Mouse (Mus musculus) kidney, embryonic 16.5 days (tissue): ENCODE results near the gene Gtf2f1. TPM values are rescaled to one million over a fixed set of nuclear protein-coding genes. Genes with fewer than 3 reads are reported as not detected.

ENCODE experiments used
- ATAC-seq: fragments of 200-750 bp; cut with Nextera tagmentation; 2 replicates; pipeline ENCODE4 v1.8.0; 2017; ENCODE audit warnings: moderate TSS enrichment; ENCODE audit not compliant: low FRiP score, low TSS enrichment
- H3K27ac ChIP-seq: fragments of 300-500 bp; sonication (generic); 2 replicates; pipeline ENCODE4 v1.5.1; 2014; ENCODE audit warnings: low read length
- H3K27me3 ChIP-seq: fragments of 300-500 bp; sonication (generic); 2 replicates; pipeline ENCODE4 v1.6.1; 2014; ENCODE audit warnings: low read length, control low read depth, mixed read lengths; ENCODE audit not compliant: insufficient read depth
- H3K36me3 ChIP-seq: fragments of 300-500 bp; sonication (generic); 2 replicates; pipeline ENCODE4 v1.6.1; 2014; ENCODE audit warnings: low read length, control low read depth, mixed read lengths; ENCODE audit not compliant: insufficient read depth
- H3K4me1 ChIP-seq: fragments of 300-500 bp; sonication (generic); 2 replicates; pipeline ENCODE4 v1.6.1; 2014; ENCODE audit warnings: low read length, control low read depth, mixed read lengths; ENCODE audit not compliant: insufficient read depth
- H3K4me2 ChIP-seq: fragments of 300-500 bp; sonication (generic); replicated peaks from 2 replicates; pipeline ENCODE4 v1.6.1; 2014; ENCODE audit warnings: low read depth, low read length
- H3K4me3 ChIP-seq: fragments of 300-500 bp; sonication (generic); 2 replicates; pipeline ENCODE4 v1.5.1; 2014; ENCODE audit warnings: mild to moderate bottlenecking, low read length
- H3K9ac ChIP-seq: fragments of 300-500 bp; sonication (generic); replicated peaks from 2 replicates; pipeline ENCODE4 v1.6.1; 2014; ENCODE audit warnings: low read length
- H3K9me3 ChIP-seq: fragments of 300-500 bp; sonication (generic); 2 replicates; pipeline ENCODE4 v1.6.1; 2016; ENCODE audit warnings: low read length, control low read depth
- WGBS: fragments of 180-500 bp; shearing (Covaris S2); extraction: QIAGEN DNeasy Blood & Tissue Kit; methylation state at CpG from one replicate; pipeline ENCODE4 v1.1.7; 2014; 5-methylcytosine and 5-hydroxymethylcytosine counted together
- polyA plus RNA-seq: library from polyadenylated mRNA; unstranded; fragments of >200 nt; fragmentation: Nextera tagmentation; extraction: Ambion mirVana; gene quantifications from 2 replicates; pipeline ENCODE4 v1.2.1, GENCODE M21; 2015

The Gtf2f1 gene
- polyA plus RNA-seq, 1 experiment from 2014 or later, result 74.0 TPM

DNA sequence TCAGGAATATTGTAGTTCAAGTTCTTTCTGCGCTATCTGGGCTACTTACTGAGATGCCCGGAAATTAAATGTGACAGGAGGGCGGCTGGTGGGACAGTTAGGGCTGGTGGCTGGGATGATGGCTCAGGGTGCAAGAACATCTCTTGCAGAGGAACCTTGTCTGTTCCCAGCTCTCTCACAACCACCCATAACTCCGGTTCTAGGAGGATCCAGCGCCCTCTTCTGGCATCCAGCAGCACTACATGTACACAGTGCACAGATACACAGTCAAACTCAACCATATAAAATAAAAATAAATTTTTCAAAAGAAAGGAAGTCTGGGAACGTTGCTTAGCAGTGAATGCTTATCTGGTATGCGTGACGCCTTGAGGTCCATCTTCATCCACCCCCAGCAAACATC is 27.9 kb upstream of the Gtf2f1 start:
- WGBS, result 47% methylated on average over 8 of the region's 8 CpGs
- Histone ChIP-seq H3K4me2 (no peak overlapping the region), H3K4me3 (no peak overlapping the region)

GRCm38 (mm10) chr17:57032854-57033253 is 21.8 kb upstream of the Gtf2f1 start:
- H3K9me3 ChIP-seq, result no peaks in the 10 kb centered on the region
- peak overlapping the region; percentile 49; the same call in 1 of the 2 replicates for H3K4me3 ChIP-seq
- no peak for ATAC-seq
- no peak overlapping the region for H3K27ac ChIP-seq
- WGBS, result 89% methylated on average over 4 of the region's 4 CpGs
- no peak overlapping the region; the same call in 1 of the 2 replicates for H3K9ac ChIP-seq
- H3K36me3 ChIP-seq, result peaks cover 8% of the 10 kb centered on the region
- peaks cover 18% of the 10 kb centered on the region for H3K4me1 ChIP-seq
- H3K27me3 ChIP-seq, result no peaks in the 10 kb centered on the region
- H3K4me2 ChIP-seq, result peak overlapping the region; percentile 60

More for the DNA sequence above, 27.9 kb upstream of the Gtf2f1 start:
- no peak overlapping the region for H3K27ac ChIP-seq
- no peaks in the 10 kb centered on the region for H3K9me3 ChIP-seq
- H3K36me3 ChIP-seq, result no peaks in the 10 kb centered on the region
- no peaks in the 10 kb centered on the region for H3K4me1 ChIP-seq
- H3K27me3 ChIP-seq, result peaks cover 9% of the 10 kb centered on the region
- no peak for ATAC-seq
- no peak overlapping the region for H3K9ac ChIP-seq

- no peaks in the 10 kb centered on the region for H3K27me3 ChIP-seq
- H3K4me3 ChIP-seq, result peak overlapping the region; percentile 49
- H3K4me2 ChIP-seq, result peak overlapping the region; percentile 60
- WGBS, result under 1% methylated on average over 38 of the region's 38 CpGs
- no peaks in the 10 kb centered on the region for H3K9me3 ChIP-seq
- H3K4me1 ChIP-seq, result peaks cover 18% of the 10 kb centered on the region
- peak overlapping the region; percentile 91 for H3K27ac ChIP-seq
- peak overlapping the region; percentile 77 for H3K9ac ChIP-seq
- peaks cover 17% of the 10 kb centered on the region for H3K36me3 ChIP-seq
- ATAC-seq, result peak; percentile 97
Observed at GRCm38 (mm10) chr17:57031661-57032420, 20.8 kb upstream of the Gtf2f1 start.

DNA sequence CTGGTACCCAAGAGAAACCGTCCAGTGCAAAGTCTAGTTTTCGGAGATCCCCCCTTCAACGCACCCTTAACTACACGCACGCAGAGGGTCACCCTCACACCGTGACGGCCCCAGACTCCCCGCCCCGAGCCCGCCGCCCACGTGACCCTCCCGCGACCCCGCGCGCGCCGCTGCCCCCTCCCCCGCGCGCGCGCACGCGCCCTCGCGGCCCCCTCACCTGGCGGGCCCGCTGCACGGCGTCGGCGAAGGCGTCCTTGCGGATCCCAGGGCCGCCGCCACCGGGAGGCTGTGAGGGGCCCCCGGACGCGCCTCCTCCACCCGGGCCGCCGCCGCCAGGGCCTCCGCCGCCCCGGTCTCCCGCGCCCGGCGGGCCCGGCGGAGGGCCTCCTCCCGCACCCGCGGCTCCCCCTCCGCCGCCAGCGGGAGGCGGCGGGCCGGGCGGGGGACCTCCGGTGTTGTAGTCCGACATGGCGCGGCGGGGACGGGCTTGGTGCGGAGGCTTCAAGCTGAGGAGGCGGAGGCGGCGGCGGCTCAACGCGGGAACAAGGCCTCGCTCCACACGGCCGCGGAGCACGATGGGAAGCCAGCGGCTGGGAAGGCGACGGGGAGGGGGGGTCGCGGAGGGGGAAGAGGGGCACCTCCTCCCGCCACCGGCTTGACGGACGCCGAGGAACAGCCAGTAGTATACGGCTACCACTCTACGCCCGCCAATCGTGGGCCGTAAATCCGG is 20.0 kb upstream of the Gtf2f1 start, which contains the start of gene Khsrp:
Gene Khsrp (minus strand): TSS at position 592 of the 730 bp plus-strand sequence.
- peak within 1 kb of the TSS; percentile 76 for H3K4me2 ChIP-seq
- H3K4me1 ChIP-seq, result peaks cover 18% of the 10 kb centered on the region
- H3K9me3 ChIP-seq, result no peaks in the 10 kb centered on the region
- peak within 1 kb of the TSS; percentile 94 for H3K27ac ChIP-seq
- ATAC-seq, result no peak
- peak within 1 kb of the TSS; percentile 91 for H3K4me3 ChIP-seq
- 0% methylated on average over 56 of the region's 99 CpGs for WGBS
- peaks cover 24% of the 10 kb centered on the region for H3K36me3 ChIP-seq
- H3K27me3 ChIP-seq, result no peaks in the 10 kb centered on the region
- H3K9ac ChIP-seq, result peak within 1 kb of the TSS; percentile 100

GRCm38 (mm10) chr17:57029691-57030090 is 18.6 kb upstream of the Gtf2f1 start:
- Histone ChIP-seq H3K4me3 (peak overlapping the region; percentile 91), H3K9me3 (no peaks in the 10 kb centered on the region), H3K27ac (no peak overlapping the region), H3K27me3 (no peaks in the 10 kb centered on the region), H3K4me2 (peak overlapping the region; percentile 76), H3K36me3 (peaks cover 37% of the 10 kb centered on the region), H3K9ac (peak overlapping the region; percentile 100), H3K4me1 (peaks cover 18% of the 10 kb centered on the region)
- 18% methylated on average over 8 of the region's 8 CpGs for WGBS
- no peak for ATAC-seq

DNA sequence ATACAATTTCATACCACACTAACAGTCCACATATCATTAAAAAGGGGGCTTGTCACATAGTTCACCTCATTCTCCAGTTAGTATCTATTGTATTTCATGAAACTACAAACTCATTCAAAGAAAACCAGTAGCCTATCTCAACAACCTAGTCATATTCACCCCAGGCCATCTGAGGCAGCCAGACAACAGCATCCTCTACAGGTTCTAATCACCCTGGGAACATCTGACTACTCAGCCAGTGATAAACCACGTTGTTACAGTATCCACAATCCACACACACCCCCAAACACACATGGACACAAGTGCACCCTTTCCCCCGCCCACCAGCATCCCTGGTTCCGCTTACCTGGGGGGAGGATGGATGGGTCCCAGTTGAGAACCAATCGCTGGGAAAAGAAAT is 16.4 kb upstream of the Gtf2f1 start:
- no peaks in the 10 kb centered on the region for H3K27me3 ChIP-seq
- H3K9me3 ChIP-seq, result no peaks in the 10 kb centered on the region
- WGBS, result 89% methylated on average over 4 of the region's 4 CpGs
- H3K4me3 ChIP-seq, result no peak overlapping the region
- H3K4me2 ChIP-seq, result no peak overlapping the region
- H3K4me1 ChIP-seq, result peaks cover 16% of the 10 kb centered on the region
- H3K27ac ChIP-seq, result no peak overlapping the region
- H3K9ac ChIP-seq, result no peak overlapping the region
- ATAC-seq, result no peak
- H3K36me3 ChIP-seq, result peaks cover 60% of the 10 kb centered on the region

- Histone ChIP-seq H3K27ac (no peak overlapping the region), H3K4me3 (no peak overlapping the region), H3K36me3 (peaks cover 62% of the 10 kb centered on the region), H3K4me1 (no peaks in the 10 kb centered on the region), H3K9me3 (no peaks in the 10 kb centered on the region), H3K4me2 (no peak overlapping the region), H3K9ac (no peak overlapping the region), H3K27me3 (no peaks in the 10 kb centered on the region)
- 93% methylated on average over 5 of the region's 5 CpGs for WGBS
- ATAC-seq, result no peak
Observed at GRCm38 (mm10) chr17:57020960-57021359, 9.9 kb upstream of the Gtf2f1 start.

GRCm38 (mm10) chr17:57019693-57020092 is 8.6 kb upstream of the Gtf2f1 start:
- H3K9ac ChIP-seq, result no peak overlapping the region
- H3K4me2 ChIP-seq, result no peak overlapping the region
- no peak for ATAC-seq
- H3K4me1 ChIP-seq, result no peaks in the 10 kb centered on the region
- WGBS, result 94% methylated on average over 2 of the region's 2 CpGs
- no peak overlapping the region for H3K4me3 ChIP-seq
- H3K27me3 ChIP-seq, result no peaks in the 10 kb centered on the region
- peaks cover 50% of the 10 kb centered on the region for H3K36me3 ChIP-seq
- no peak overlapping the region for H3K27ac ChIP-seq
- H3K9me3 ChIP-seq, result no peaks in the 10 kb centered on the region

GRCm38 (mm10) chr17:57012245-57012795 is 1.2 kb upstream of the Gtf2f1 start:
- Histone ChIP-seq H3K4me3 (peak overlapping the region; percentile 60), H3K4me2 (peak overlapping the region; percentile 81), H3K27ac (peak overlapping the region; percentile 89), H3K9ac (peak overlapping the region; percentile 87), H3K27me3 (no peaks in the 10 kb centered on the region), H3K4me1 (peaks cover 19% of the 10 kb centered on the region), H3K36me3 (peaks cover 15% of the 10 kb centered on the region), H3K9me3 (no peaks in the 10 kb centered on the region)
- WGBS, result 69% methylated on average over 13 of the region's 13 CpGs
- peak; percentile 9 for ATAC-seq
